Mouse (Mus musculus): Measurements from ENCODE around the gene Tmprss3. TPM values are rescaled to one million over a fixed set of nuclear protein-coding genes. Genes with fewer than 3 reads are reported as not detected.

The Tmprss3 gene
- total RNA-seq, 1 experiment from 2014 or later, result not detected

DNA sequence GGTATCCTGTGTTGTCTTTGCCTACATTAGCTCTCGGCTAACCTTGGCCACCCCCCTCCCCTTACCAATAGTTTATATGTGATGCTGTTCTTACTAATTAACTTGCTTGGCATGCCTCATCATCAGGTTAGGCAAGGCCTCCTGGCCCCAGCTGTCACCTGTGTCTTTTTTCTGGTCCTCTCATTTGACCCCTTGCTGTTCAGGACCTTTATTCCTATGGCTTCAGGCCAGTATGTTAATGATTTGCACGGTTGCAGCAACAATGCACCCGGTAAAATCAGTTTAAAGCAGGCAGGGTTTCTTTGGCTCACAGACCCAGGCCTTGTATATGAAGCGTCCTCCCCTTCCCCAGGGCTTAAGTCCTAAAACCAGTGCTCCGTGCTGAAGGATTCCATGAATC is 46.3 kb downstream of the Tmprss3 start:
- ATAC-seq (replicated peaks; ENCODE audit: insufficient number of reproducible peaks, low FRiP score, low TSS enrichment, poor library complexity, severe bottlenecking), result no peak

GRCm38 (mm10) chr17:31145998-31146397 is 52.8 kb downstream of the Tmprss3 start:
- ATAC-seq (replicated peaks; ENCODE audit: insufficient number of reproducible peaks, low FRiP score, low TSS enrichment, poor library complexity, severe bottlenecking), result no peak

GRCm38 (mm10) chr17:31144040-31145037 is 54.4 kb downstream of the Tmprss3 start, which contains the start of gene Tff2:
Gene Tff2 (minus strand): TSS chr17:31144282.
- ATAC-seq (replicated peaks; ENCODE audit: insufficient number of reproducible peaks, low FRiP score, low TSS enrichment, poor library complexity, severe bottlenecking), result no peak

GRCm38 (mm10) chr17:31142116-31142515 is 56.7 kb downstream of the Tmprss3 start:
- ATAC-seq (replicated peaks; ENCODE audit: insufficient number of reproducible peaks, low FRiP score, low TSS enrichment, poor library complexity, severe bottlenecking), result no peak

DNA sequence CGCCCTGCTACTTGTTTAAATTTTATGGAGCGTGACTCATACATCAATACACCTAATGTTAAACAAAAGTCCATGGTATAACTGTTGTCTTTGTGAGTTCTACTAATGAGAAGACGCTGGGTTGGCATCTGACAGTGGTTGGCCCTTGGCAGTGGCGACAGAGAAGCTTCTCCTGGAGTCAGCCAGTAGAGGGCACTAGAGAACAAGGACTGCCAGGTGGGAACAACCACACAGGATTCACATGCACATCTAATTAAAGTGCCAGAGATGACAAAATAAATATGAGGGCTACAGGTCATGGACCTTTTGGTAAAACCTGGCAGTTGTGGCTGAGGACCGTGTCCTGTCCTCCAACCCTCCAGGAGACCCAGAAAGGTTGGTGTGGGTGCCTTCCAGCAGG is 60.4 kb downstream of the Tmprss3 start:
- peak; percentile 65; the same call in 1 of the 2 replicates for ATAC-seq (replicated peaks; ENCODE audit: insufficient number of reproducible peaks, low FRiP score, low TSS enrichment, poor library complexity, severe bottlenecking)

DNA sequence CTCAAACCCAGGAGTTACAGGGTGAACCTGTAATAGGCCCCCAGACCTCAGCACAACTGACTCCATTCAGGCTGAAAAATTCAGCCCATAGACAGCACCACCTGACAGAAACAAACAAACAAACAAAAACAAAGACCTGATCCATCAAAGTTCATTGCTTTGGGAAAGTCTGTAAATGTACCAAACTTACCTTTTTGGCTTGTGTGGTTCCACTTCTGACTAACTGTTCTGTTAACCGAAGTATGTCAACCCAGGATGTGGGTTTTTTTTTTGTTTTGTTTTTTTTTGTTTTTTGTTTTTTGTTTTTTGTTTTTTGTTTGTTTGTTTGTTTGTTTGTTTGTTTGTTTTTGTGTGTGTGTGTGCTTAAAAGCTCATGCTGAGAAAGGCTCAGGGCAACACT is 62.0 kb downstream of the Tmprss3 start:
- no peak for ATAC-seq (replicated peaks; ENCODE audit: insufficient number of reproducible peaks, low FRiP score, low TSS enrichment, poor library complexity, severe bottlenecking)

DNA sequence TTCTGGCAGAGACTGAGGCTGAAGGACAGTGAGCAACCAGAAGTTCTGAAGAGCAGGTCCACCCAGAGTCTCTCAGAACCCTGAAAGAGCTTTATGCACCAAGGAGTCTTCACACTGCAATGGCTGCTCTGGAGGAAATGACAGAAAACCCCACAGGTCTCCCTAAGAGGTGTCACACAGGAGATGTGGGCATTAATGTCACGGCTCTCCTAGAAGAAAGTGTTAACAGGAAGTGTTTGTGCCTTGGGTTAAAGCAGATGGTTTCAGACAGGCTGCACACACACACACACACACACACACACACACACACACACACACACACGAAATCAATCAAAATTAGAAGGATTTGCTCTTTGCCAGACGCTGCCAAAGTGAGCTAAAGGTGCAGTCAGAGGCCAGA is 62.5 kb downstream of the Tmprss3 start:
- ATAC-seq (replicated peaks; ENCODE audit: insufficient number of reproducible peaks, low FRiP score, low TSS enrichment, poor library complexity, severe bottlenecking), result no peak

DNA sequence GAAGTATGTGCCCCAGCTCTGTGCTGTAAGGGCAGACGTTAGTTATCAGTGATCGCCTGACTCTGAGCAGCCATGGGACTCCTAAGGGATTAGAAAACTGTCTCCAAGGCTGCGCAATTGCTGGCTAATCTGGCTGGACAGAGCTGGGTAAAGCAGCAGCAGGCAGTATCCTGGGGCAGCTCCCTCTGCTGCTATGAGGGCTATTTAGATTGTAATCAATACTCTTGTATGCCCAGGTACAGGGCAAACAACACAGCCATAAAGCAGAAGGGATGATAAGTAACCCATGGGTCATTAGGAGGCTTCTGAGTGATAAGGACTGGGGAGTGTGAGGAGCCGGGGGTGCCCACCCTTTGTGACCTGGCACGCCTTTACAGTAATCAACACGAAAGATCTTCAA is 63.9 kb downstream of the Tmprss3 start:
- no peak for ATAC-seq (replicated peaks; ENCODE audit: insufficient number of reproducible peaks, low FRiP score, low TSS enrichment, poor library complexity, severe bottlenecking)

DNA sequence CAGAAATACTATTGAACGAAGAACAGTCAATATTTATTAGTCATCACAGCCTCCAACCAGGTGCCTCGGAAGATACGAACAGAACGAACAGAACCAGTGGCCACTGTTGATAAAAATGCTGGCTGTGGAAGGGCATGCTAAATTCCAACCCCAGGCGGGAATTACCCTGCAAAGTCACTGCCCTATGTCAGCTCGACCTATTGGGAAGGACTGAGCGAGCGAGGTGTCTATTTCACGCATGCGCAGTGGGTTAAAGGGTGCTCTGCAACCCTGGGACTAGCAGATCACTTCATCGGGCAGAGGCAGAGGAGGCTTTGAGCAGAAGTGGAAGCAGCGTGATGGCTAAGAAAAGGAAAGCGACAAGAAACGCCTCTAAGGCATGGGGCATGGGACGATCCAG is 65.0 kb downstream of the Tmprss3 start:
- ATAC-seq (replicated peaks; ENCODE audit: insufficient number of reproducible peaks, low FRiP score, low TSS enrichment, poor library complexity, severe bottlenecking), result no peak

GRCm38 (mm10) chr17:31131269-31131821 is 67.4 kb downstream of the Tmprss3 start:
- ATAC-seq (replicated peaks; ENCODE audit: insufficient number of reproducible peaks, low FRiP score, low TSS enrichment, poor library complexity, severe bottlenecking), result no peak

DNA sequence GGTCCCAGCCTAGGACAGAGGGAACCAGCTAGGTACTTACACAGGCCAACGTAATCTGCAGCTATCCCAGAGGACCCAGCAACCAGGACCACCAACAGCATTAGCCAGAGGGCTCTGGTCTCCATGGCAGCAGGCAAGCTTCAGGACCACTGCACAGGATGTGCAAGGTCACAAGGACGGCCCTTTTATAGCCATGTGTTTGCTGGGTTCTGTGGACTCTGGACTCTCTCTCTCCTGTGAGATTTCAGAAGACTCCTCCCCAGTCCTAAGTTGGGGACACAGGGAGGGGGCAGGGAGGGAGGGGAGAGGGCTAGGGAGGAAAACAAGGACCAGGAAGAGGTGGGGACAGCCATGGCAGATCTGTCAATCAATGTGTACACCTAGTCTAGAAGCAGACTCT is 69.3 kb downstream of the Tmprss3 start, which contains the start of gene Tff3:
Gene Tff3, minus strand, starts transcription at position 195 of the 400 bp plus-strand sequence.
- no peak for ATAC-seq (replicated peaks; ENCODE audit: insufficient number of reproducible peaks, low FRiP score, low TSS enrichment, poor library complexity, severe bottlenecking)

Other genes with a start within 250 kb of the Tmprss3 start
- gene Umodl1, start 244.3 kb downstream of the Tmprss3 start, total RNA-seq (2017), result not detected in 3 replicates
- gene Abcg1, start 141.3 kb downstream of the Tmprss3 start, total RNA-seq (2017), result 67.2 to 83.6 TPM (median 68.0 TPM) in 3 replicates
- gene Tff3, start 69.3 kb downstream of the Tmprss3 start, total RNA-seq (2017), result not detected in 3 replicates
- gene Tff2, start 54.7 kb downstream of the Tmprss3 start, total RNA-seq (2017), result not detected in 3 replicates
- gene Tff1, start 33.7 kb downstream of the Tmprss3 start, total RNA-seq (2017), result not detected in 3 replicates
- gene Ubash3a, start 8.9 kb upstream of the Tmprss3 start, total RNA-seq (2017), result 6.3 to 14.3 TPM (median 9.2 TPM) in 3 replicates
- 1.2 TPM in 1 of 3 replicates, not detected in the others for gene Rsph1, start 78.4 kb upstream of the Tmprss3 start, total RNA-seq (2017)
- gene Slc37a1, start 87.8 kb upstream of the Tmprss3 start, total RNA-seq (2017), result 7.3 to 22.9 TPM (median 9.3 TPM) in 3 replicates
- gene Pde9a, start 187.2 kb upstream of the Tmprss3 start, total RNA-seq (2017), result not detected in 3 replicates

All from monocyte, adult 5-6 weeks (primary cell).